Mouse (Mus musculus): ENCODE data around the gene Nelfe.
"Not testable (repeated sequence)": the region's sequence is repeated elsewhere in the genome, so short reads cannot be mapped to it uniquely, and the experiment has no call there.

Nelfe gene

GRCm38 (mm10) chr17:34894074-34894597 lies 43.9 kb downstream of the Nelfe start:
- DNase-seq, result peak; percentile 97 to 98

DNA sequence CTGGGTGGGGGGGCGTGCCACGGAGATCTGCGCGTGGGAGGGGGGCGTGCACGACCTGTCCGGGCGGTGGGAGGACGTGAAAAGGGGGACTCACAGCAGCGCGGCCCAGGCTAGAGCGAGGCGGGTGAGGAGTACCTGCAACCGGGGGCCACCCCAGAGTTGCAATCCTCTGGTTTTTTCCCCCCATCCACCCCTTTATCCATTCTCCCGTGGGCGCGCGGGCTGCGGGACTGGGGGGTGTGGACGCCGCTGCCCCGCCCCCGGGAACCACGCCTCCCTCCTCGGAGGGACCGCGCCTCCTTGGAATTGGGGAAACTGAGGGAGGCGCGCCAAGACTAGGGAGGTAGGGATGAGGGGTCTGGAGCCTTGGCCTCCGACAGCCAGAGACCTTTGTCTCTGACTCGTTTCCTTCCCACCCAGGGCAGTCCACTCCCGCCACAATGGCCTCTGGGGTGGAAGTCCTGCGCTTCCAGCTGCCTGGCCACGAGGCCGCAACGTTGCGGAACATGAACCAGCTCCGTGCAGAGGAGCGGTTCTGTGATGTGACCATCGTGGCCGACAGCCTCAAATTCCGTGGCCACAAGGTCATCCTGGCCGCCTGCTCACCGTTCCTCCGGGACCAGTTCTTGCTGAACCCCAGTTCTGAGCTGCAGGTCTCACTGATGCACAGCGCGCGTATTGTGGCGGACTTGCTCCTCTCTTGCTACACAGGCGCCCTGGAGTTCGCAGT lies 44.8 kb downstream of the Nelfe start:
- peak; percentile 69 to 80 for DNase-seq

DNA sequence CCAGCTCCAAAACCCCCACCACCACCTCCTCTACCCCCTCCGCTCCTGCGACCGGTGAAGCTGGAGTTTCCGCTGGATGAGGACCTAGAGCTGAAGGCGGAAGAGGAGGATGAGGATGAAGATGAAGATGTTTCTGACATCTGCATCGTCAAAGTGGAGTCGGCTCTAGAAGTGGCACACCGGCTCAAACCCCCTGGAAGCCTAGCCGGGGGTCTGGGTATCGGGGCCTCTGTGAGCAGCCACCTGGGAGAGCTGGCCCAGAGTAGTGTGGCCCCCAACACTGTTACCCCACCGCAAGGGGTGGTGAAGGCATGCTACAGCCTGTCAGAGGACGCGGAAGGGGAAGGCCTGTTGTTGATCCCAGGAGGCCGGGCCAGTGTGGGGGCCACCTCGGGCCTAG lies 45.5 kb downstream of the Nelfe start:
- DNase-seq, result no peak

GRCm38 (mm10) chr17:34896366-34896765 lies 46.2 kb downstream of the Nelfe start:
- no peak for DNase-seq

GRCm38 (mm10) chr17:34897373-34898159 lies 47.4 kb downstream of the Nelfe start:
- DNase-seq, result peak; percentile 56 to 57

DNA sequence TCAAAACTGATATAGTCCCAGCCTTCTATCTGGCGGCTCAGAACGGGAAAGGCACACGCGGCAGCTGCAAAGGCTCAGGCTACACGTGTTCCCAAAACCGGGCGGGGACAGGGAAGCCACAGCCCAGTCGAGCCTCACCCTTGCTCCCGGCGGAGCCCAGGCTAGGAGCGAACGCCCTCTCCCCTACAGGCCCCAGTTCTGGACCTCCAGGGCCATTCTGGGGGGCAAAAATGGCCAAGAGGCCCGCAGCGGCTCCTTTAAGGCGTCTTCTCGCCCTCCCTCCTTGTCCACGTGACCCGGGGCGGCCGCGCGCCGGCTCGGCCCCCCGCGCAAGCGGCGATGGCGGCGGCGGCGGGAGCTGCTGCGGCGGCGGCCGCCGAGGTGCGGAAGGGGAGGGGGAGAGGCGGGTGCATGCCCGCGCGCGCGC lies 48.0 kb downstream of the Nelfe start, which contains the start of the genes C2 and Ehmt2:
Gene C2, minus strand, starts transcription at position 106 of the 427 bp plus-strand sequence.
Gene Ehmt2, plus strand, starts transcription at position 310 of the 427 bp plus-strand sequence.
- DNase-seq, result peak; percentile 90 to 91

DNA sequence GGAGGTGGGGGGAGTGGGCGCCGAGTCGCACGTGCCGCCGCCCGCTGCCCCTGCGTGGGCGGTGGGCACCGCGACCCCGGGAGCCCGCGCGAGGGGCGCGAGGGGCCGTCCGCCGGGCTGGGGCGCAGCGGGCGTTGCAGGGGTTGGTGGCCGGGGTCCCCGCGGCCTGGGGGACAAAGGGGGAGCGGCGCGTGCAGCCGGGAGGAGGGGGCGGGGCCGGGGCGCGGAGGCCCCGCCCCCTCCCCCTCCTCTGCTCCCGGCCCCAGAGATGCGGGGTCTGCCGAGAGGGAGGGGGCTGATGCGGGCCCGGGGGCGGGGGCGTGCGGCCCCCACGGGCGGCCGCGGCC lies 48.5 kb downstream of the Nelfe start:
- DNase-seq, result peak; percentile 65 to 70

- peak; percentile 67 for DNase-seq
Measured at GRCm38 (mm10) chr17:34899053-34899889, 49.1 kb downstream of the Nelfe start.

GRCm38 (mm10) chr17:34899890-34900243 lies 49.7 kb downstream of the Nelfe start:
- DNase-seq, result no peak

- DNase-seq, result not testable (repeated sequence)
Measured at GRCm38 (mm10) chr17:34900826-34901225, 50.6 kb downstream of the Nelfe start.

DNA sequence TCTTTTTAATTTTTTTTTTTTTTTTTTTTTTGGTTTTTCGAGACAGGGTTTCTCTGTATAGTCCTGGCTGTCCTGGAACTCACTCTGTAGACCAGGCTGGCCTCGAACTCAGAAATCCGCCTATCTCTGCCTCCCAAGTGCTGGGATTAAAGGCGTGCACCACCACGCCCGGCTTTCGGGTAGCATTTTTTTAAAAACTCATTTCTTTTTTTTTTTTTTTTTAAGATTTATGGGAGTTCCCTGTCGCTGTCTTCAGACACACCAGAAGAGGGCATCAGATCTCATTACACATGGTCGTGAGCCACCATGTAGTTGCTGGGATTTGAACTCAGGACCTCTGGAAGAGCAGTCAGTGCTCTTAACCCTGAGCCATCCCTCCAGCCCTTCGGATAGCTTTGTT lies 51.8 kb downstream of the Nelfe start:
- DNase-seq, result not testable (repeated sequence)

DNA sequence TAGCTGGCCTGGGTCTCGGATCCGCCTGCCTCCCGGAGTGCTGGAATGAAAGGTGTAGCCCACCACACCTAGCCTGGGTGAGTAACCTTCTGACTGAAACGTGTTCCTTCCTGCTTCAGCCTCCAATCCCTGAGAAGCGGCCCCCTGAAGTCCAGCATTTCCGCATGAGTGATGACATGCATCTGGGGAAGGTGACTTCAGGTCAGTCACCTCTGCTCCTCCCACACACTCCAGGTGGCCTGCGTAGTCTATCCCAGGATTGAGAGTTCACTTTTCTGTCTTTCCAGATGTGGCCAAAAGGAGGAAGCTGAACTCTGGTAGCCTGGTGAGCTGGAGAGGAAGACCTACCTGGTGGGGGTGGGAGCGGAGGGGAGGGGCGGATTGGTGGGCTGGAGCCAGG lies 52.7 kb downstream of the Nelfe start:
- no peak for DNase-seq
